Mouse (Mus musculus) kidney, postnatal 36 days (tissue): ENCODE measurements around the gene Cobl.
A peak's percentile ranks its signal among the peaks of the same experiment; 100 is the strongest.

Source experiments
- DNase-seq, 2 experiments: peaks; one replicate each; pipeline ENCODE4 v3.0.0; 2021 to 2022; ENCODE audit warnings: mixed read lengths in 2 of 2

Cobl gene

DNA sequence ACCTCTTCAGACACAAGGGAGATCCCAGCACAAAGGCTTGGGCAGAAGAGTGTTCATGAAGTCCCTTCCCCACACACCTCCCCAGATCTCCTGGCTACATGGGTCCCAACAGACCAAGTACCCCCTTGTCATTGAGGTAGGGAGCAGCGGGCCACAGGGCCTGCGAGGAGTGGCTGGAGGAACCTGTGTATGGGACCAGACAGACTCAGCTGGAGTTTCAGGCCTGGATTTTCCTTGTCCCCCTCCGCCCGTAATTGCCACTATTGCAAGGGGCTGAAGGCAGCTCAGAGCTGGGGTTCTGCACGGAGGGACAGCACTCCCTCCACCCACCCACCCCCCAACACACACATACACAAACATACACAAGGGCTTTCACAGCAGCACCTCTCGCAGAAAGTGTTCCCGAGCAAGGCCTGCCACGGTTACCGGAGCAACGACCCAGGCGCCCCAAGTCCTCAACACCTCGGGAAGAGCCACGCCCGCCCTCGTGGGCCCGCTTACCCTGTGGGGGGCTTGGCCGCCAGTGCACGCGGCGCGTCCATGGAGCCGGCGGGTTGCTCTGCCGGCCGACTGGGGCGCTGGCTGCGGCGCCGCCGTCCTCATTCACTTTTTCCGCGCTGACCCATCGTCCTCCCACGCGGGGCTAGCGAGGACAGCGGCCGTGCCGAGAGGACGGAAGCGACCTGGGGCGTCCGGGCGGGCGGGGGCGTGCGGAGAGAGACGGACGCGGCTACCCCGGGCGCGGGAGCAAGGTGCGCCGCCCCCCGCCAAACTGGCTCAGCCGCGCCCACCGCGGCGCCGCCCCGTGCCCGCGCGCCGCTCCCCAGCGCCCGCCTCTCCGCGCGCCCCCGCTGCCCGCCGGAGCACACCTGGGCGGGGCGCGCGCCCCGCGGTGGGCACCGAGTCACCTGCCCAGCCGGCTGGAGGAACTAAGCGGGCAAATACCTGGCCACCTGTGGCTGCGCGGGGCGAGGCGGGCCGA is at the start of gene Cobl:
Gene Cobl (minus strand): TSS at position 780 of the 982 bp plus-strand sequence.
- DNase-seq: peak; percentile 59 to 80

DNA sequence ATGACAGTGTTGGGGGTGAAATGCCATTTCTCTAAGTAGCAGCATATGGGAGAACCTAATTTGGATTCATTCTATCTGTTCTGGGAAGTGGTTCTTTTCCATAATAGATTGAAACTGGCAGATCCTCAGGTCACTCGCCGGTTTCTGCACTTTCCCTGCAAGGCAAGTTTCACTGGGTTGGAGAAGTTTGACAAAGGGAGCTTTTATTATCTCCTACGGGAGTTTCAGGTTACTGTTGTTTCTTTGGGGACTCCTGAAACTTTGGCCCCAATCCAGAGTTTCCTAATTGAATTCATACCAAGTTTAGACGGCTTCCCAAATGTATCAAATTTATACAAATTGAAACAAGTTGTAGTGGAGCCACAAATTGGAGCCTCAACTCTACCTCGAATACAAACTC is 49.0 kb upstream of the Cobl start:
- no peak for DNase-seq

DNA sequence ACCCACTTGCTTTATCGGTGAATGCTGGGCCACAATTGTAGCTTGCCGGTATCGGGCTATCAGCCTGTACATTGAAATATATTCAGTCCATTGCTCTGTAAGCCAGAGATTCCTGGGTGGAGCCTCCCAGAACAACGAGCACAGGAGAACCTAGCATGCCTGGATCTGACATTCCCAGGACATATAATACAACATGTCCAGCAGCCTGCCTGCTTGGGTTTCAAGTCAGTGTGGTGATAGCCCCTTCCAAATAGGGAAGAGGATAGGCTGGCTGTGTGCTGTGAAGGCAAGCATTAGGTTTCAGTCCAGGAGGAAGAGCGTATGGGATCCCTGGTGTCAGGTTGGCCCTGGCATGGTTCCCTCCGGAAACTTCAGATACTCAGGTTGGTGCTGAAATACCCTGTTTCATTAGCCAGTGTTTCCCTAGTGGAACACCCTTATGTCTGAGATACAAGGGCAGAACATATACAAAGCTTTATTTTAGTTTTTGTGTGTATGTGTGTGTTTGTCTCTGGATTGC is 41.7 kb upstream of the Cobl start:
- DNase-seq: no peak

DNA sequence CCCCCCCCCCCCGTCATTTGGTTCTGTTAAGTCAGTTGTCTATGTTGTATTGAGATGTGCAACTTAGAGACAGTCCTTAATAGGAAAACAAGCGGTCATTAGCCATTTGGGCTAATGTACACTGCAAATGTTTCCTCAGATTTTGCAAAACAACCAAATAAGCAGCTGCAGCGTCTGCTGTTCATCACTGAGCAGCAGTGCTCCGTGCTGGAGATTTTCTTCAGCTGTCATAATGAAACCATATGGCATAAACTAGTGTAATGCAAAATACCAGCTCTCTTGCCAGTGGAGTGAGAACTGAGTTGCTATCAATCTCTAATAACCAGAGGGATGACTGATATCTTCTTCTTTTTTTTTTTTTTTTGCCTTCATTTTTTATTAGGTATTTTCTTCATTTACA is 39.0 kb upstream of the Cobl start:
- no peak for DNase-seq

DNA sequence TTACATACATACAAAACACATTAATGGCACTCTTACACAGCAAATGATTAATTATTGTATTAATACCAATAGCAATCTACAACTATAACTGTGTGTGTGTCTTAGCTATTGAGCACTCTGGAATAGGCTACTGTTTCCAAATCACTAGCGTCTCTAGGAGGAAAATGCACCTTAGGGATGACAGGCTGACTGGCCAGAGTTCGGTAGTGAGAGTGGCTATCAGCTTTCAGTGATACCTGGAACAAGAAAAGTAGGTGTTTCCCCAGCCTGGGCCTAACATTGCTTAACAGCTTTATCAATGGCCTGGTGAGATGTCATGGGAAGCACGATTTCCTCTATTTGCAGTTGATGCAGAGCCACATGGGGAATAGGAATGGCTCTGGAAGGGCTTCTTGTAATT is 37.0 kb upstream of the Cobl start:
- no peak for DNase-seq

DNA sequence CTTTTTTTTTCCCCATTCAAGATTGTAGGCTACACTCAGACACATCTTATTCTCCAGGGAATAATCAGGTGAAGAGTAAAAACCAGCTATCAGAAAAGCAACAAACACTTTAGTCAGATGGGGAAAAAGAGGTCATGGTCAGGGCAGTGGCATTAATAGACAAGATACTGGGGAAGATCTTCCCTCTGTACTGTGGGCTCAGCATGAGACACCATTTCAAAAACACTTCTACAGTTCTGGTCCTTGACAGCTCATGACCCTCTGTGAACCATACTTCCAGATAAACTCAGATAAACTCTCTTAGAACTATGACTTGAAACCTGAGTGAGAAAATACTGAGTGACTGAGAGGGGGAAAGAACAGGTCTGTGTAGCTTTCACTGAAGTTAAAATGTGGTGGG is 29.0 kb upstream of the Cobl start:
- DNase-seq: no peak

DNA sequence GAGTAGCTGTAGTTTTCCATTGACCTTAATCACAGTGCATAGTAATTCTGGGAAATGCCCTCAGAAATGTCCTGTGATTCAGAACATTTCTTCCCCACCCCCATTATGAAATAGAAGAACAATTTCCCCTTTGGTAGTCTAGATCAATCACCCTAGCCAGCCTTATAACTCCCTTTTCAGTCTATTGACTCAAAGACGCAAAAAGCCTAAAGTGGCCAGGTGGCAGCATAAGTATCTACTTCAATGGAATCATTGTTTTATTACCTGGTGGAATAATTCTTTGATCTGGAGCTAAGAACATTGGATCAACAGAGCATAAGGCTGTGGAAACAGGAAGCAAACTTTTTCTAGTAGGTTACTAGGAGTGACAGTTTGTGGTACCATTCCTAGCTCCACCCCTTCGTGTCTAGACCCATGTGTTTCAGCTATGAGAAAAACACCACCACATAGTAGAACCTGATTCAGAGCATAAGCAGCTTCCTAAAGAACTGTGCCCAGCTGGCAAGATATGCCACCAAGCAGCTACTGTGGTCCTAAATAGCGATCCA is 15.2 kb upstream of the Cobl start:
- DNase-seq: no peak

DNA sequence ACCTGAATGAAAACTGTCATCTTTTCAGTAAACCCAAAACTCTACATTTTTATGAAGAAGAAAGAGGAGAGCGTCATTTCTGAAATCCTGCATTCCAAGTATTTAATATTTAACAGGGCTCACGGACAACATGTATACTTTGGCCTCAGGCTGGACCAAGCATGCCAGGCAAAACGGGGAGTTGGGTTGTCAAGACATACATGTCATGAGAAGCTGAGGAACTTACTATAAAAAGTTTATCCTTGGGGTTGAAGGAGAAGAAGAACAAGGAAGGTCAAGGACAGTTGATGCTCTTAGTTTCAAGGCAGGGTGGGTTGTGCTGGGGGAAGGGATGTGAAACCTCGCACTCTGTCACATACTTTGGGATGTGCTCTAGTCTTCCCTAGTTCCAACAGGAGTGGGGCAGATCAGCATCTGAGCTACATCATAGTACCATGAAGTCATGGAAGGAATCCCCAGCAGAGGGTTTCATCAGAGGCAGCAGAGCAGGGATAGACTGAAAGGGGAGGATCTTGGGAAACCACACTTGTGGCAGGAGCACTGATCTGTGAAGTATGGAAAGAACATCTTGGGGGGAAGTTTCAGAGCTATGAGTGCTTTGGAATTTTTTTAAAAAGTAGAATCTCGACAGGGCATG is 9.7 kb upstream of the Cobl start:
- DNase-seq: peak; percentile 58 to 70

DNA sequence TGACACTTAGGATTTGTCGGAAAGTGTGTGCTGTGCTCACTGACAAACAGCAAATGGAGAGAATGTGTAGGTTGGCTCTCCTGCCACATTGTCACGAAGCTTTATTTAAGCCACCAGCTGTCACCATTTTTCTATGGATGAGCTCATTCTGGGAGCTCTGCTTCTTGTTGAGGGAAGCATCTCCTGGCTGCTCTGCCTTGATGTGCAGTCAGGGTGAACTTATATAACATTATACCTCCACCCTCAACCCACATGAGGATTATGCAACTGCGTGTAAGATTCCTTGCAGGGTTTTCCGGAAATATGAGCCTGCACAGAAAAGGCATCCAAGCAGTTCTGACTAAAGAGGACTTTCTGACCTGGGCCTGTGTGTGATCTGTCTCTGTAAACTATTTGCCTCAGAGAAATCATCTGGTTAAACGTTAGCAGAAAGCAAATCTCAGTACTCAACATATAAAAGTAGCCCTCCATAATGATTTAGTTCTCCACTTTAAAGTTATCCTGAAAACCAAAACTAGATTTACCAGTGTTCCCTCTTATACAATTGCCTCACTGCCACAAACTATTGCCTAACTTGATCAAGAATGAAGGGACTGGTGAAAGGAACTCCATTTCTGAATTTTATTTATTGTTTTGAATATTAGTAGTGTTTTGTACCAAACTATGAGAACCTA is 9.0 kb upstream of the Cobl start:
- peak; percentile 39 to 77 for DNase-seq

DNA sequence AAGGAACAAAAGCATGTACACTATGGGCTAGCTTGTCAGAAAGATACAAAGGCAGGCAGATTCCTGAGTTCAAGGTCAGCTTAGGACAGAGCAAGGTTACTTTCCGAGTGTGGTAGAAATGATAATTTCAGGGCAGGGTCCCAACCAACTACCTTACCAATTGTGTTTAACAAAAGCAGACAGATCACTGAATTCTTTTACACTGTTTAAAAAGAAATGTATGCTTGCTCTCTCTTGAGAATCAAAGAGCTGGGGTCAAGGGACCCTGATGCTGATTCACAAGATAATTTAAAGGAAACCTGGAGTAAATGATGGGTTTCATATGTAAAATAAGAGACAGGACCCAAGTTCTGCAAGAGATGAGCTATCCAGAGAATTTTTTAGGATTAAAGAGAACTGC is 4.9 kb upstream of the Cobl start:
- no peak for DNase-seq

DNA sequence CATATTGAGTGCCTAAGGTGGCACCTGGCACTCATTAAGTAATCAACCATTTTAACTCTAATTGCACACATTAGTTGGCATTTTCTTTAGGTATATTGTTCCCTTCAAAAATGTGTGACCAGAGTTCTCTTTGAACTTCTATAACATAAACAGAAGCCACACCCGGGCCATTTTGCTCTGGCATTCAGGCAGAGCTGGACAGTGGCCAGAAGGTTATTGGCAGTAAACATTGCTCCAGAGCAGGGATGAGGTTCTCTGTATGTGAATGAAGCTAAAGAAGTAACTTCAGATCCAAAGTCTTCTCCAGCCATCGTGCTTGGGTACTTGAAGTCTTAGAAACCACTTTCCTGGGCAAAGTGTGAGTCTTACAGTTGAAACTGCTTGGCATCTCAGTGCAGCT is 3.9 kb upstream of the Cobl start:
- DNase-seq: peak in 1 of 2 experiments; percentile 19

DNA sequence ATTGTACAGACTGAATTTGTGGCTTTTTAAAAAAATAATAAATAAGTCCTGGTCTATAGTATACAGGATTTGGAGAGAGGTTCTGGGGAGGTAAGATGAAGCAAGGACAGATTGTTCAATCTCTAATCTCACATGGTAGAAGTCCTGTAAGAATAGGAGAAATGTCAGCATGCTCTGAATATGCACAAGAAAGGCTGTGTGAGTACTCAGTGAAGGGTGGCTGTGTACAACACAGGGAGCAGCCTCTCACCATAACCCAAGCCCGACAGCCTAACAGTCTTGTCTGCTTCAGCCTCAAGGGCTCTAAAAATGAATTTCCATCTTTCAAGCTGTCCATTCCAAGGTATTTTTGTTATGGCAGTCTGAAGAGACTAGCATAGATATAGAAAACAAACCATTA is 3.1 kb upstream of the Cobl start:
- DNase-seq: no peak

DNA sequence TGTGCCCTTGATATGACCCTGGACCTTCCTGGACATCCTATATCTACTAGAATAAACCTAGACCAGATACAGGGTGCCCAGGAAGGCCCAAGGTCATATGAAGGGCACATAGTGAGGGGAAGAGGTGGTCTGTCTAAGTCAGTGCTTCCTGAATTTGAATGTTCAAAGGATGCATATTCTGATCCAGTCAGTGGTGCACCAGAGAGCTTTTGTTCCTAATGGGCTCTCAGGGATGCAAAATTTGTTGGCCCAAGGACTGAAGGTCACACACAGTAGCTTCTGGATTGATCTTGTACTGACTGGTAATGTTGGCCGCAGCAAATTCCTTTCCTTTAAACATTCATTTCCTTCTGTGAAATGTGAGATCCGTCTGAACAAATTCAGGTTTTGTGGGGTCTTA is 2.5 kb upstream of the Cobl start:
- DNase-seq: no peak

DNA sequence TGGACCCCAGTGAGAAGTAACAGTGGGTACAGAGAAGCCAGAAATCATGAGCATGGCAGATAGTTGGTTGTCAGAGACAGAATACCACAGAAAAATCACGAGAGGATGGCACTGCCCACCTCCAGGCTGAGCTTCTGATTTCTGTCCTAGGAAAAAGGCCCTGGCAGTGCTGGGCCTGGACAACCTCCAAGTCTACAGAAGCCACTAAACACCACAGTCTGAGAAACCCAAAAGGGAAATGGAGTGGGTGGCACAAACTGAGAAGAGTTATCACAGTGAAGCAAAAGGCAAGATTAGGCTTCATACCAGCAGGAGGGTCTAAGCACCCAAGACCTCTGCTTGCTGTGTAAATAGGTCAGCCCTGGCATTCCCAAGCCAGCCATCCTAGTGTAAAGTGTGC is 1.8 kb upstream of the Cobl start:
- DNase-seq: peak in 1 of 2 experiments; percentile 11

DNA sequence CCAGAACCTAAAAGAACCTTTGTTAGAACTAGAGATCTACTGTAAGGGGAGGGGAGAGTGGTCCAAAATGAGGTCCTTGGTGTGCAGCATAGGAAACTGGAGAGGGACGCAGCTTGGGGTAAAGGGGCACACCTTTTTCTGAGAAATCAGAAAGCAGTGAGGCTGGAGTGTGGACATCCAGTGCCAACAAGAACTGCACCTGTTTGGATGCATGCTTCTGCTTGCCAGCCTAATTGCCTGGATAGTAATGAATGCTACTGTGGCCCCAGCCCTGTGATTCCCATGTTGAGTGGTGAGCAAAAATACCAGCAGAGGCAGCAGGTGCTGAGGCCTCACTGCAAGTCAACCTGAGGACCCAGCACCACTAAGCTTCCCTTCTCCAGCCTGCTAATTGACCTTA is 469 bp upstream of the Cobl start:
- peak in 1 of 2 experiments; percentile 25 for DNase-seq

DNA sequence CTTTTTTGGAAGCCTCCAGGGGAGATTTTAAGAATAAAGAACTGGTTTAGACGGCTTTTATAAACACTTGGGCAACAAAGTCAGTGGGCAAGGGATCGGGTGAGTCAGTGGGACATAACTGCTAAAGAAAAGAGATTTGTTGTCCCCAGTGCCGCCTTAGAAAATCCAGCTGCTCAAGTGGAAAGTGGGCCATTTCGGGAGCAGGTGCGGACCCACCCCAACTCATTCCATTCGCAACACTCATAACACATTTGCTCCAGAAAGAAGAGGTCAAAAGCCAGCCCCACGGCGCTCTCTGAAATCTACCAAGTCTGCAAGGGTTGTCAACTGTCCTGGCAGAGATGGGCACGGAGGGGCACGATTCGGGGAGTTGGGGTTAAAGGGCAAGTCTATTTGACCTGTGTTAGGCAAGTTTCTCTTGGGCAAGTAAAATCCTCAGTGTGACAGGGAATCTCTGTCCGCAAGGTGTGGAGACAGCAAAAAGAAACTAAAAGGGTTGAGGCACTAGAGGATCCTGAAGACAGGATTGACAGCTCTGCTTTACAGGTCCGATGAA is 1.1 kb downstream of the Cobl start:
- peak; percentile 23 to 30 for DNase-seq

DNA sequence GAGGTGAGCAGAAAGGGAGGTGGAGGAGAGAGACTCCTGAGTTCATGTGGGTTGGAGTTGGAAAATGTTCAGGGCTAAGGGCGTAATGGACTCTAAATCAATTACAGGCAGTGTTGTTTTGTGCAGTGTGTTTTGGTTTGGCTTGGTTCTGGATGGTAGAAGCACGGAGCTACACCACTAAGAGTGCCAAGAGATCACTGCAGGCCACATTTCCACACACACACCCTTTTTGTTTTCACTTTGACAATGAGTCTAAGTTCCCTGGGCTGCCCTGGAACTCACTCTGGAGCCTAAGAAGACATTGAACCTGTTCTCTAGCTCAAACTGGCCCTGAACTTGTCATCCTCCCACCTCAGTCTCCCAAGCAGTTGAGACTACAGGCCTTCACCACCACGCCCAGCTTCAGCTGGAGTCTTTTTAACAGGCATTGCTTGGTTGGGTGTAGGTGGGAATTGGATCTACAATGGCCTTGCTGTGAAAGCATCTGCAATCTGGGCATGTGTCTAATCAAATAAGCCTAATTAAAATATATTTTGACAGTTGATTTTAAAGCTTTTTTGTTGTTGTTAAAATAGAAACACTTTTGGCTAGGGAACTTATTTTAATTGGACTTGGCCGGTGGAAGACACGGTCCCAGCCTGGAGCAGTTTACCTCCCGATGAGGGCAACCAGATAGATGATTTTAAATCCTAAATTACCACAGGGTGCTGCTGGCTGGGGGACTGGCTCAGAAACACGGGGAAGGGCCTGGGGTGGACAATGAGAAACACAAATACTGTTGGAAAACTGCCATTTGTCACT is 4.8 kb downstream of the Cobl start:
- no peak for DNase-seq

DNA sequence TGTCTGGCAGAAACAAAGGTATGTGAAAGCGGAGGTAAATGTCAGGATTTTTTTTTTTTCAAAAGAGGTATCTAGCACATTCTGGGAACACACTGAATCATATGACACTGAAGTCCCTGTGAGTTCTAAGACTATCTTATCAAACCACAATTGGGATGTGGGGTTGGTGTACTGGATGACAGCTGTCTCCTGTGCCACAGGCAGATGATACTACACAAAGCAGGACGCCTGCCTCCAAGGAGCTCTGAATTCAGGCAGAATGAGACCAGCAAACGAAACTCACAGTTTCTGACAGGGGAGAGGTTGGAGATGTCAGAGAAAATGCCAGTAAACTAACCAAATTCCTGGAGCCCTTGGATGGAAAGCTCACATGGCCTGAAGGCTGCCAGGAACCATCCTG is 5.9 kb downstream of the Cobl start:
- no peak for DNase-seq

DNA sequence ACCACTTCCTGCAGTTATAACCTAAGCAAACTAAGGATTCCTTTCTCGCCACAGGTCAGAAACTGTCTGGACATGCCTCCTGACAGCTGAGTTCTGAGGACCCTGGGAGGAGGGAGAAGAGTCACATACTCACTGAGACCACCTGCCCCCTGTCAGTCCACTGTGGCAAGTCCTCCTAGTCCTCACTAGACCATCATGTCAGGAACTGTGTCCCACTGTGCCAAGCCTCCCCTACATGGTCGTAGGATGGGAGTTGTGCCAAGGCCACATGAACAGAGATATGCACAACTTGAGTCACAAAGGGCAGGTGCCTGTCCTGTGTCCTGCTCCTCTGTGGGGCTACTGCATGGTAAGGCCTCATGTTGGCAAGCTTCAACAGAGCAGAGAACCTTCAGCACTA is 6.4 kb downstream of the Cobl start:
- no peak for DNase-seq

DNA sequence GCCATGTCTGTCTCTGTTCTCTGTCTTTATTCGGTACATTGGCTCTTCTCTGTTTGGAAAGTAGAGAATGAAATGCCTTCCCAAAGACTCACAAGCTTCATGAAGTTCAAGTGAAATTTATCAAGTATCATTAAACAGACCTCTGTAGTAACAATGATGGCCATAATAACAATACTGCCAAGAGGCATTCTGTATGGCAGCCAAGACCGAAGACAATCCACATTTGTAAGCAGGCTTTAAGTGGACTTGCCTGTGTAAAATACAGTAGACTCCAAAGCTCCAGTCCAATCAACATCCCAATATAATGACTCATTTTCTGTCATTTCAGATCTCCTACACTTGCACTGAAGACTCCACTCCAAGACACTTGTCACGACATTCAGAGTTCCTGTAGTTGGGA is 16.7 kb downstream of the Cobl start:
- no peak for DNase-seq

DNA sequence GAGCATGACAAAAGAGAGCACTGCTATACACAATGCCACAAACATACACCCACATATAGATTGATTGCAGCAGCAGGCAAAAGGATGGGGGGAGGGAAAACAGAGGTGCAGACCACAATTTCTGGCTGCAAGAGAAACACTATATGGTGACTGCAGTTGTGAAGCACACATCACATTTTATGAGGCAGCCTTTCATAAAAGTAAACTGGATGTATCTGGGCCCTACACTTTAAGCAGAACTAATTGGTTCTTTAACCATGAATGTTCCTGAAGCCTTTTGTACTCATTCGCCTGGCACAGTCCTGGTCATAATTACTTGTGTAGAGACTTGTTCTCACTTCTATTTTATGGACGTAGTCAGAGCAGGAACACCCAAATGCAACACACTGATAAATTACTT is 19.5 kb downstream of the Cobl start:
- DNase-seq: no peak

DNA sequence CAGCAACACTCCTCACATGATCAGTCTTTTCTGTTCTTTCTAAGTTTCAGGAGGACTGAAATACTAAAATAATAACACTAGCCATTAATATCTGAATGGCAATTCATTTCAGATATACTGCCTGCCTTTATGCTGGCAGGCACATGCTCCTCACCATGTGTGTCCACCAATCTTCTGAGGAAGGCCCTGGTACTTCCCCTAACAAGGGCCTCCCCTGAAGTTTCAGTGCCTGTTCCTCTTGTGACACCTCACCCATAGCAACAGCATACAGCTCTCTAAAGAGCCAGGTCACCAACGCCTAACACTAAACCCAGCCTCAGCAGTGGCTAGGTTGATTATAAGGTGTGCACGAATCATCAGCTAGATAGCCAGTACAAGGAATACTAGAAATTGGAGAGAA is 20.5 kb downstream of the Cobl start:
- no peak for DNase-seq
